Mouse (Mus musculus) hindbrain, embryonic 11.5 days (tissue): ENCODE results near the gene Lrrc46. TPM values are rescaled to one million over a fixed set of nuclear protein-coding genes. Genes with fewer than 3 reads are reported as not detected.

ENCODE experiments used
- ATAC-seq: fragments of 200-750 bp; cut with Nextera tagmentation; 2 replicates; pipeline ENCODE4 v1.8.0; 2017; ENCODE audit warnings: mild to moderate bottlenecking, moderate TSS enrichment, moderate library complexity; ENCODE audit not compliant: low FRiP score
- DNase-seq: peaks from one replicate; pipeline ENCODE4 v3.0.0-alpha.2; 2015; ENCODE audit warnings: low spot score
- H3K27ac ChIP-seq: fragments of 300-500 bp; sonication (generic); 2 replicates; pipeline ENCODE4 v1.5.1; 2014; ENCODE audit warnings: mild to moderate bottlenecking, low read depth, low read length
- H3K27me3 ChIP-seq: fragments of 300-500 bp; sonication (generic); 2 replicates; pipeline ENCODE4 v1.6.1; 2014; ENCODE audit warnings: mild to moderate bottlenecking, low read length, moderate library complexity, mixed read lengths; ENCODE audit not compliant: control insufficient read depth, insufficient read depth
- H3K36me3 ChIP-seq: fragments of 300-500 bp; sonication (generic); 2 replicates; pipeline ENCODE4 v1.6.1; 2014; ENCODE audit warnings: mild to moderate bottlenecking, low read length, moderate library complexity, mixed read lengths; ENCODE audit not compliant: control insufficient read depth, insufficient read depth
- H3K4me1 ChIP-seq: fragments of 300-500 bp; sonication (generic); replicated peaks from 2 replicates; pipeline ENCODE4 v1.6.1; 2014; ENCODE audit warnings: low read length, mixed read lengths; ENCODE audit not compliant: control insufficient read depth, insufficient read depth
- H3K4me2 ChIP-seq: fragments of 300-500 bp; sonication (generic); replicated peaks from 2 replicates; pipeline ENCODE4 v1.6.1; 2014; ENCODE audit warnings: mild to moderate bottlenecking, low read depth, low read length
- H3K4me3 ChIP-seq: fragments of 300-500 bp; sonication (generic); 2 replicates; pipeline ENCODE4 v1.5.1; 2014; ENCODE audit warnings: low read depth, low read length
- H3K9ac ChIP-seq: fragments of 300-500 bp; sonication (generic); 2 replicates; pipeline ENCODE4 v1.6.1; 2014; ENCODE audit warnings: low read depth, low read length
- H3K9me3 ChIP-seq: fragments of 300-500 bp; sonication (generic); 2 replicates; pipeline ENCODE4 v1.6.1; 2016; ENCODE audit warnings: low read length; ENCODE audit not compliant: control insufficient read depth
- WGBS: fragments of 180-500 bp; shearing (Covaris S2); extraction: QIAGEN DNeasy Blood & Tissue Kit; methylation state at CpG from one replicate; pipeline ENCODE4 v1.1.7; 2014; 5-methylcytosine and 5-hydroxymethylcytosine counted together
- polyA plus RNA-seq: library from polyadenylated mRNA; unstranded; fragments of >200 nt; fragmentation: Nextera tagmentation; extraction: Ambion mirVana; gene quantifications from 2 replicates; pipeline ENCODE4 v1.2.1, GENCODE M21; 2014

The Lrrc46 gene
- polyA plus RNA-seq, 1 experiment from 2014 or later: 5.3 TPM

DNA sequence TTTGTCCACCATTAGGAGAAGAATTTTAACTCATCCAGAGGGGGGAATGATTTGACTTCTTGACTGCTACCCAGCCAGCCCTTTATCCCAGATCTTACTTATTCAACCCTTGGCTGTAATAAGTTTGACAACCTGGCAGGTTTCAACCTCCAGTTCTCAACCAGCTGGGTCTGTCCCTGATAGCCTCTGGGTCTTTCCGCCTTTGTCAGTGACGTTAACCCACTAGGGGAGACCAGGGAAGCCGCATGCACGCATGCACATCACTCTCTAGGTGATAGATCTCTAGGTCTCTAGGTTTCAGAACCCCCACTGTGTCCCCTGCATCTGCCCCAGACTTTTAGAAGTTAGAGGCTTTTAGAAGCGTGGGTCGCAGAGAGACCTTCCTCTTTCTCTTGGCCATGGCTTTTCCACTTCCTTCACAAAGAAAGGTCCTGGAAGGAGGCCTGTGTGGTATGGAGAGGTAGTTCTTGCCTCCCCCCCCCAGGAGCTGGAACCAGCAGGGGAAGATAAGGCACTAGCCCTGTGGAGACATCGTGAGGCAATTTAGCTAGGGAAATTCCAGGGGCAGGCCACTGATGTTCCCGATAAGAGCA is 31.9 kb downstream of the Lrrc46 start:
- no peak for ATAC-seq
- WGBS: 56% methylated on average over 8 of the region's 8 CpGs
- Histone ChIP-seq H3K4me1 (no peaks in the 10 kb centered on the region), H3K36me3 (no peaks in the 10 kb centered on the region), H3K27me3 (peaks cover 5% of the 10 kb centered on the region), H3K27ac (no peak overlapping the region), H3K4me2 (no peak overlapping the region), H3K4me3 (no peak overlapping the region), H3K9ac (no peak overlapping the region), H3K9me3 (no peaks in the 10 kb centered on the region)
- DNase-seq: no peak

GRCm38 (mm10) chr11:97007093-97007794 is 34.0 kb downstream of the Lrrc46 start:
- Histone ChIP-seq H3K27me3 (peaks cover 3% of the 10 kb centered on the region; the same call in 1 of the 2 replicates), H3K9me3 (no peaks in the 10 kb centered on the region), H3K9ac (no peak overlapping the region), H3K27ac (no peak overlapping the region), H3K36me3 (no peaks in the 10 kb centered on the region), H3K4me1 (no peaks in the 10 kb centered on the region), H3K4me3 (no peak overlapping the region), H3K4me2 (no peak overlapping the region)
- 77% methylated on average over 9 of the region's 9 CpGs for WGBS
- DNase-seq (no peak), ATAC-seq (no peak)

DNA sequence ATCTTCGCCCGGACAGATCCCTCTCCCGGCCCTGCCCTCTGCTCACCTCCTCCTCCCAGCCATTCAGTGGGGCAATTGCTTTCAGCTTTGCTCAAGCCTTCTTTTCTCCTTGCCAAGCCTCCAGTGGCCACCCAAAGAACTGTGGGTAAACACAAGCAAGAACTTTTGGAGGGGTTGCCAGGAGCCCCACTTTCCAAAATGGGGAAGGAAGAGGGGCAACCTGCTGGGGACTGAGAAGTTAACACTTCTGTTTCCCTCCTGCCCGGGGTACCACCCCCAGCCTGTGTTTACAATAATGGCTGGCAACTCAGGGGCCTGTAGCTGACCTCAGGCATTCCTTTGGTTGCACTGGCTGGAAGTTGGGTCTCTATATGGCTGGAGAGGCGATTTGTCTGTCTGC is 38.0 kb downstream of the Lrrc46 start:
- Histone ChIP-seq H3K36me3 (no peaks in the 10 kb centered on the region), H3K4me2 (no peak overlapping the region), H3K9me3 (no peaks in the 10 kb centered on the region), H3K27ac (no peak overlapping the region), H3K27me3 (0 out of 2 replicates have a peak, but pooled peaks cover under 1% of the 10 kb centered on the region), H3K9ac (no peak overlapping the region), H3K4me3 (no peak overlapping the region), H3K4me1 (no peaks in the 10 kb centered on the region)
- WGBS: 36% methylated on average over 5 of the region's 5 CpGs
- DNase-seq (no peak), ATAC-seq (no peak)

GRCm38 (mm10) chr11:96997380-96997956 is 43.7 kb downstream of the Lrrc46 start:
- DNase-seq: peak; percentile 68
- Histone ChIP-seq H3K4me3 (peak overlapping the region; percentile 30), H3K27ac (peak overlapping the region; percentile 45; the same call in 1 of the 2 replicates), H3K4me1 (peaks cover 11% of the 10 kb centered on the region), H3K9ac (peak overlapping the region; percentile 63), H3K9me3 (no peaks in the 10 kb centered on the region), H3K27me3 (0 out of 2 replicates have a peak, but pooled peaks cover 2% of the 10 kb centered on the region), H3K4me2 (peak overlapping the region; percentile 58), H3K36me3 (no peaks in the 10 kb centered on the region)
- WGBS: 5% methylated on average over 20 of the region's 30 CpGs
- peak; percentile 60 for ATAC-seq

- Histone ChIP-seq H3K4me3 (peak overlapping the region; percentile 30), H3K27ac (peak overlapping the region; percentile 45; the same call in 1 of the 2 replicates), H3K36me3 (no peaks in the 10 kb centered on the region), H3K27me3 (0 out of 2 replicates have a peak, but pooled peaks cover 2% of the 10 kb centered on the region), H3K9me3 (no peaks in the 10 kb centered on the region), H3K9ac (peak overlapping the region; percentile 63), H3K4me1 (peaks cover 11% of the 10 kb centered on the region), H3K4me2 (peak overlapping the region; percentile 58)
- DNase-seq (no peak), ATAC-seq (no peak; the same call in none of the 2 replicates)
- WGBS: 10% methylated on average over 17 of the region's 17 CpGs
These were observed 44.3 kb downstream of the Lrrc46 start for GRCm38 (mm10) chr11:96996773-96997379.

DNA sequence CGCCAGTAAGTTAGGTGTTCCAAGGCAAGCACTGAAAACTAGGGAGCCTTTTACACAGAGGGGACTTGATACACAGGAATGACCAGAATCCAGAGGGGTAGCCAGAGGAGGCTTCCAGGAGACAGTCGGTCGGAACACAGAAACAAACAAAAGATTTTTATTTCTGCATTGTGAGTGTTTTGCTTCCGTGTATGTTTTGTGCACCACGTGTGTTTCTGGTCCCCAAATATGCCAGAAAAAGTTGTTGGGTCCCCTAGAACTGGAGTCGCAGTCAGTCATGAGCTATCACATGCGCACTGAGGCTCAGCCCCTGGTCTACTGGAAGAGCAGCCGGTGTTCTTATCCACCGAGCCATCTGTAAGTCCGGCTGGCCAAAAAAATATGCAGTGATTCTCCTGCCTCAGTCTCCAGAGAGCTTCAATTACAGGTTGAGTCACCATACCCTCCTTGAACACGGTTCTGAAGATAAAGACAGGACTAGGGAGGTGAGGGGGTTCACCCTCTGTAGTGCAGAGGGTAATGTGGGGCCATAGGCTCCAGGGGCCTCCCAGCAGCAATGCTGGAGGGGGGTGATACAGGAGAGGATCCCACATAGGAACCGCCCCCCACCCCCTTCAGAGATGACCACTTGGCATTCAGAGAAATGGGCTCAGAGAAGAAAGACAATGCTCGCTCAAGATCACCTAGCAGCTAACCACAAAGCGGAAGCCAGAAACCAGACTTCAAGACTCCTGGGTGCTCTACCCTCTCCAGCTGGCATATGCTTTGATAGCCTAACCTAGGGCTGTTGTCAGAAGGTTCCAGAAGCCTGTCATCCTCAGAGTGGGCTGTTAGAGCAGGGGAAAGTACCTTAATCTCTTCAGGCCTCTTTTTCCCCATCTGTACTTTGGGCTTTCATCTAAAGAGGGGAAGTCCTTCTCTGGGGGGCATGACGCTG is 45.1 kb downstream of the Lrrc46 start:
- H3K27me3 ChIP-seq: 0 out of 2 replicates have a peak, but pooled peaks cover 2% of the 10 kb centered on the region
- no peak overlapping the region for H3K27ac ChIP-seq
- DNase-seq (no peak), ATAC-seq (no peak)
- H3K36me3 ChIP-seq: no peaks in the 10 kb centered on the region
- H3K4me1 ChIP-seq: peaks cover 11% of the 10 kb centered on the region
- no peak overlapping the region for H3K4me2 ChIP-seq
- H3K9ac ChIP-seq: no peak overlapping the region; the same call in 1 of the 2 replicates
- H3K4me3 ChIP-seq: no peak overlapping the region
- H3K9me3 ChIP-seq: no peaks in the 10 kb centered on the region
- 75% methylated on average over 15 of the region's 15 CpGs for WGBS

- ATAC-seq: no peak
- no peaks in the 10 kb centered on the region for H3K9me3 ChIP-seq
- 16% methylated on average over 5 of the region's 5 CpGs for WGBS
- H3K9ac ChIP-seq: no peak overlapping the region
- DNase-seq: no peak
- no peak overlapping the region for H3K27ac ChIP-seq
- H3K27me3 ChIP-seq: 0 out of 2 replicates have a peak, but pooled peaks cover 2% of the 10 kb centered on the region
- H3K4me1 ChIP-seq: peaks cover 11% of the 10 kb centered on the region
- H3K36me3 ChIP-seq: no peaks in the 10 kb centered on the region
- H3K4me3 ChIP-seq: no peak overlapping the region
- no peak overlapping the region for H3K4me2 ChIP-seq
These were observed 46.2 kb downstream of the Lrrc46 start for GRCm38 (mm10) chr11:96995031-96995430.
